Comparison of ENCODE assay signal across 22 mouse cellular contexts in the genomic region with DNA sequence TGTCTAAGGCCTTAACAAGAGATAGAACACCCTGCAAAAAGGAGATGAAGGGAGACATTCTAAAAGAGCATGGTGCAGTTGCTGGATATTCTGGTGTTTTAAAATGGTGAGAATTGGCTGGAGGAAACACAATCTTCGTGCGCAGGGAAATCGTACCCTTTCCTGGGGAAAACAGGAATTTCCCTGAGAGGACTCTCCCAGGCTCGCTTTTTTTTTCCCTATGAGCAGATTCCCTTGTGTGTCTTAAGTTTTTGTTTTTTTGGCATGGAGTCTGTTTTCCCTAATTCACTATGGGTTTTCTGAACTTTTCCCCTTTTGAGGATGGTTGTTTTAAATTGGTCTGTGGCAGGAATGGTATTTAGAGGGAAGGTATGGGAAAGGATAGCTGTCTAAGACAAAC. TPM values are rescaled to one million over a fixed set of nuclear protein-coding genes. Genes with fewer than 3 reads are reported as not detected.
A peak's percentile ranks its signal among the peaks of the same experiment; 100 is the strongest.
DNase-seq lines count a peak whose midpoint lies in the region; ATAC-seq and TF ChIP-seq lines count a peak whose summit lies in the region.
"Had no signal": no experiment of that assay in that cellular context is flagged by ENCODE, and none has a peak within 500 bp of the region (broad histone marks: within the 10 kb centered on the region; RNA-seq: fewer than 3 reads in every experiment).

No protein-coding gene starts in this region.

- intact Hi-C loops in heart, postnatal 14 days (cut with DNase I): no loop called here

- peak overlapping the region; percentile 25 for H3K27ac ChIP-seq in heart, postnatal 0 days (ENCODE audit: low read depth)
- 0 out of 2 replicates have a peak overlapping the region, but pooled peaks have one; percentile 29 for H3K27ac ChIP-seq in stomach, embryonic 16.5 days (ENCODE audit: low read length)
- H3K27ac ChIP-seq in stomach, postnatal 0 days (replicated peaks): no peak overlapping the region
- H3K27ac ChIP-seq: forebrain, embryonic 12.5 days; heart, embryonic 13.5 days; hindbrain, embryonic 13.5 days; hindbrain, postnatal 0 days had no signal

- no peak overlapping the region for H3K4me2 ChIP-seq in heart, postnatal 0 days (ENCODE audit: low read depth, low read length)
- no peak overlapping the region for H3K4me2 ChIP-seq in stomach, embryonic 16.5 days (ENCODE audit: low read depth, low read length)
- no peak overlapping the region for H3K4me2 ChIP-seq in stomach, postnatal 0 days (replicated peaks; ENCODE audit: low read depth)
- H3K4me2 ChIP-seq: forebrain, embryonic 12.5 days; heart, embryonic 13.5 days; hindbrain, embryonic 13.5 days had no signal

- WGBS in heart, postnatal 0 days: 66% methylated on average over 4 of the region's 4 CpGs
- 83% methylated on average over 4 of the region's 4 CpGs for WGBS in stomach, embryonic 16.5 days
- WGBS in stomach, postnatal 0 days: 82% methylated on average over 4 of the region's 4 CpGs

- no peaks in the 10 kb centered on the region for H3K4me1 ChIP-seq in heart, postnatal 0 days (ENCODE audit: control insufficient read depth, insufficient read depth)
- no peaks in the 10 kb centered on the region for H3K4me1 ChIP-seq in stomach, embryonic 16.5 days (ENCODE audit: control insufficient read depth, insufficient read depth, low read length)
- no peaks in the 10 kb centered on the region for H3K4me1 ChIP-seq in stomach, postnatal 0 days (replicated peaks; ENCODE audit: control insufficient read depth, insufficient read depth)
- H3K4me1 ChIP-seq: forebrain, embryonic 12.5 days; heart, embryonic 13.5 days; hindbrain, embryonic 13.5 days had no signal

- no peak for TF ChIP-seq EP300 in heart, postnatal 0 days (IDR thresholded peaks at IDR 0.05; ENCODE audit: low read depth)
- no peak for TF ChIP-seq EP300 in stomach, postnatal 0 days (optimal IDR thresholded peaks at IDR 0.05)

- no peak overlapping the region for H3K9ac ChIP-seq in heart, postnatal 0 days (replicated peaks; ENCODE audit: low read depth, low read length)
- H3K9ac ChIP-seq in stomach, embryonic 16.5 days (ENCODE audit: low read length): no peak overlapping the region
- H3K9ac ChIP-seq in stomach, postnatal 0 days (ENCODE audit: low read length): no peak overlapping the region
- H3K9ac ChIP-seq: forebrain, embryonic 12.5 days; heart, embryonic 13.5 days; hindbrain, embryonic 13.5 days had no signal

- TF ChIP-seq CTCF in heart, postnatal 0 days (IDR thresholded peaks at IDR 0.05; ENCODE audit: low read depth): no peak
- no peak for TF ChIP-seq CTCF in stomach, postnatal 0 days (IDR thresholded peaks at IDR 0.05; ENCODE audit: low read depth)

- DNase-seq in heart, adult 11 months: peak; percentile 56
- DNase-seq in heart, adult 9 months (ENCODE audit: low spot score in 2 of 2): no peak
- DNase-seq in heart, postnatal 0 days (ENCODE audit: low spot score): no peak
- DNase-seq in heart, postnatal 14 days: no peak
- no peak for DNase-seq in stomach, postnatal 0 days (ENCODE audit: low spot score)
- DNase-seq in lung, postnatal 4 days: no peak
- DNase-seq: adrenal gland, postnatal 14 days; cerebellum, adult 11-12 months; cerebellum, adult 9-10 months; cerebellum, postnatal 25 days; gastrocnemius, postnatal 36 days; kidney, adult 11 months had no signal

- H3K4me3 ChIP-seq in heart, postnatal 0 days (ENCODE audit: low read depth, low read length): no peak overlapping the region
- no peak overlapping the region for H3K4me3 ChIP-seq in stomach, embryonic 16.5 days (replicated peaks; ENCODE audit: low read length)
- no peak overlapping the region for H3K4me3 ChIP-seq in stomach, postnatal 0 days (ENCODE audit: low read depth, low read length)
- H3K4me3 ChIP-seq: forebrain, embryonic 12.5 days; heart, embryonic 13.5 days; hindbrain, embryonic 13.5 days had no signal

- no peaks in the 10 kb centered on the region for H3K36me3 ChIP-seq in heart, postnatal 0 days (replicated peaks; ENCODE audit: control insufficient read depth, insufficient read depth, low read length)
- no peaks in the 10 kb centered on the region for H3K36me3 ChIP-seq in stomach, embryonic 16.5 days (ENCODE audit: control insufficient read depth, insufficient read depth, low read length)
- H3K36me3 ChIP-seq in stomach, postnatal 0 days (ENCODE audit: control insufficient read depth, insufficient read depth, low read length): no peaks in the 10 kb centered on the region
- H3K36me3 ChIP-seq: forebrain, embryonic 12.5 days; heart, embryonic 13.5 days; hindbrain, embryonic 13.5 days had no signal

- H3K27me3 ChIP-seq in heart, postnatal 0 days (ENCODE audit: control insufficient read depth, insufficient read depth, low read length): no peaks in the 10 kb centered on the region
- H3K27me3 ChIP-seq in stomach, embryonic 16.5 days (ENCODE audit: control insufficient read depth, insufficient read depth, low read length): no peaks in the 10 kb centered on the region
- H3K27me3 ChIP-seq in stomach, postnatal 0 days (ENCODE audit: control insufficient read depth, insufficient read depth, low read length): no peaks in the 10 kb centered on the region
- H3K27me3 ChIP-seq: CH12.LX; forebrain, embryonic 12.5 days; heart, embryonic 13.5 days; hindbrain, embryonic 13.5 days; Patski had no signal

- H3K9me3 ChIP-seq in heart, postnatal 0 days (replicated peaks; ENCODE audit: control insufficient read depth, low read length): no peaks in the 10 kb centered on the region
- no peaks in the 10 kb centered on the region for H3K9me3 ChIP-seq in stomach, embryonic 16.5 days (replicated peaks; ENCODE audit: control insufficient read depth, low read length)
- no peaks in the 10 kb centered on the region for H3K9me3 ChIP-seq in stomach, postnatal 0 days (ENCODE audit: control insufficient read depth, low read length)
- H3K9me3 ChIP-seq: forebrain, embryonic 12.5 days; heart, embryonic 13.5 days; hindbrain, embryonic 13.5 days had no signal

- ATAC-seq in heart, postnatal 0 days (ENCODE audit: insufficient read depth, low read depth): no peak
- ATAC-seq in stomach, embryonic 16.5 days (ENCODE audit: insufficient read depth, low FRiP score): no peak
- no peak for ATAC-seq in stomach, postnatal 0 days (ENCODE audit: low FRiP score, low TSS enrichment)
- ATAC-seq: activated CD4-positive, CD25-positive, alpha-beta regulatory T cell, adult 4 months; forebrain, embryonic 16.5 days; hindbrain, postnatal 0 days; Patski had no signal

RNA-seq across cellular contexts. Expression of gene Lepr, which starts 28.0 kb away (rescaled TPM):
- total RNA-seq in heart, postnatal 0 days (2014; rRNA removed; ENCODE audit: low replicate concordance): 2.9 and 4.5 TPM in 2 replicates
- polyA plus RNA-seq in heart, postnatal 0 days (2015; fragmentation: Nextera tagmentation; extraction: Ambion mirVana): 3.5 and 3.9 TPM in 2 replicates
- 10 to 100 TPM; 11.2 to 11.9 TPM for total RNA-seq in heart, postnatal 14 days (2021)
- polyA plus RNA-seq in stomach, embryonic 16.5 days (2015; fragmentation: Nextera tagmentation; extraction: Ambion mirVana): 7.4 and 7.6 TPM in 2 replicates
- polyA plus RNA-seq in stomach, postnatal 0 days (2015; fragmentation: Nextera tagmentation; extraction: Ambion mirVana): 4.5 and 4.9 TPM in 2 replicates
- total RNA-seq: CH12.LX; hematopoietic stem cell, adult 5-6 weeks had no signal

RNA-seq across cellular contexts. Expression of gene Leprot, which starts 41.7 kb away (rescaled TPM):
- 68.0 and 69.6 TPM in 2 replicates for total RNA-seq in heart, postnatal 0 days (2014; rRNA removed; ENCODE audit: low replicate concordance)
- polyA plus RNA-seq in heart, postnatal 0 days (2015; fragmentation: Nextera tagmentation; extraction: Ambion mirVana): 67.3 and 70.3 TPM in 2 replicates
- total RNA-seq in heart, postnatal 14 days (2021): 10 to 100 TPM; 31.5 to 33.1 TPM
- polyA plus RNA-seq in stomach, embryonic 16.5 days (2015; fragmentation: Nextera tagmentation; extraction: Ambion mirVana): 94.9 and 100 TPM in 2 replicates
- polyA plus RNA-seq in stomach, postnatal 0 days (2015; fragmentation: Nextera tagmentation; extraction: Ambion mirVana): 87.9 and 89.5 TPM in 2 replicates
